Mouse (Mus musculus) lung, postnatal 0 days (tissue): ENCODE data around the gene Raly. TPM values are rescaled to one million over a fixed set of nuclear protein-coding genes. Genes with fewer than 3 reads are reported as not detected.
A peak's percentile ranks its signal among the peaks of the same experiment; 100 is the strongest.

ENCODE experiments used
- ATAC-seq: fragments of 200-750 bp; cut with Nextera tagmentation; 2 replicates; pipeline ENCODE4 v1.8.0; 2017; ENCODE audit warnings: moderate library complexity
- DNase-seq: peaks from one replicate; pipeline ENCODE4 v3.0.0-alpha.2; 2016; ENCODE audit warnings: low spot score
- H3K27ac ChIP-seq: fragments of 300-500 bp; sonication (generic); 2 replicates; pipeline ENCODE4 v1.5.1; 2014; ENCODE audit warnings: antibody characterized with exemption, mild to moderate bottlenecking, low read length, mixed read lengths
- H3K27me3 ChIP-seq: fragments of 300-500 bp; sonication (generic); replicated peaks from 2 replicates; pipeline ENCODE4 v1.6.1; 2014; ENCODE audit warnings: low read length, mixed read lengths; ENCODE audit not compliant: insufficient read depth
- H3K36me3 ChIP-seq: fragments of 300-500 bp; sonication (generic); 2 replicates; pipeline ENCODE4 v1.6.1; 2014; ENCODE audit warnings: low read length, mixed read lengths; ENCODE audit not compliant: insufficient read depth
- H3K4me1 ChIP-seq: fragments of 300-500 bp; sonication (generic); 2 replicates; pipeline ENCODE4 v1.6.1; 2014; ENCODE audit warnings: antibody characterized with exemption, low read depth, low read length, mixed read lengths; ENCODE audit not compliant: insufficient read depth
- H3K4me2 ChIP-seq: fragments of 300-500 bp; sonication (generic); replicated peaks from 2 replicates; pipeline ENCODE4 v1.6.1; 2014; ENCODE audit warnings: low read depth, mild to moderate bottlenecking, low read length, moderate library complexity, mixed read lengths
- H3K4me3 ChIP-seq: fragments of 300-500 bp; sonication (generic); 2 replicates; pipeline ENCODE4 v1.5.1; 2014; ENCODE audit warnings: low read depth, low read length
- H3K9ac ChIP-seq: fragments of 300-500 bp; sonication (generic); replicated peaks from 2 replicates; pipeline ENCODE4 v1.6.1; 2014; ENCODE audit warnings: low read depth, mild to moderate bottlenecking
- H3K9me3 ChIP-seq: fragments of 300-500 bp; sonication (generic); 2 replicates; pipeline ENCODE4 v1.6.1; 2016; ENCODE audit warnings: low read length, mixed read lengths
- CTCF ChIP-seq: IDR thresholded peaks from 2 replicates; pipeline ENCODE4 v1.5.1; 2016; ENCODE audit warnings: antibody characterized with exemption, mild to moderate bottlenecking
- EP300 ChIP-seq: IDR thresholded peaks from 2 replicates; pipeline ENCODE4 v1.6.1; 2016; ENCODE audit warnings: antibody characterized with exemption, mild to moderate bottlenecking, control low read depth
- WGBS: fragments of 180-500 bp; shearing (Covaris S2); extraction: QIAGEN DNeasy Blood & Tissue Kit; methylation state at CpG from one replicate; pipeline ENCODE4 v1.1.7; 2014; 5-methylcytosine and 5-hydroxymethylcytosine counted together
- polyA plus RNA-seq: library from polyadenylated mRNA; unstranded; fragments of >200 nt; fragmentation: Nextera tagmentation; extraction: Ambion mirVana; gene quantifications from 2 replicates; pipeline ENCODE4 v1.2.1, GENCODE M21; 2015

Gene Raly
- polyA plus RNA-seq, 1 experiment from 2014 or later, result 23.7 TPM

DNA sequence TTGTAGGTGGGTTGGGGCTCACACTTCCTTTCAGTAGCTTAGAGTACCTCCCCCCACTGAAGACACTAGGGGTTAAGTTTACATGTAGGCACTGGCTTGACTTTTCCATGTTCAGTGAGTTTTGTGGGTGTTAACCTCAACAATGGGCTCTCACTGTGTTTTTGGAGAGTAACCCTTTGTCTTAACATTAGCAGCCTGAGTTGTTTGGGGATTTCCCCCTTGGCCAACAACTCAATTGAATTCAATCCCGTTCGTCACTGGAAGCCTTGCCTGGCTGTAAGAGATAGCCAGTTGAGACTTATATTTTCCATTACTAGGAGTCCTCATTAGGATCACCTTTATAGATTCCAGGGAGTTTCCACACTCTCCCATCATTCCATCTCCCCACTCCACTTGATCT lies 45.6 kb downstream of the Raly start:
- Histone ChIP-seq H3K27ac (no peak overlapping the region), H3K4me2 (no peak overlapping the region), H3K9me3 (peaks cover 4% of the 10 kb centered on the region; the same call in 1 of the 2 replicates), H3K27me3 (no peaks in the 10 kb centered on the region), H3K4me1 (no peaks in the 10 kb centered on the region), H3K4me3 (no peak overlapping the region), H3K9ac (no peak overlapping the region), H3K36me3 (no peaks in the 10 kb centered on the region)
- WGBS, result 87% methylated on average over 2 of the region's 2 CpGs
- DNase-seq (no peak), ATAC-seq (no peak)
- TF ChIP-seq EP300, result no peak
- no peak for TF ChIP-seq CTCF

- DNase-seq (no peak), ATAC-seq (no peak)
- Histone ChIP-seq H3K27me3 (no peaks in the 10 kb centered on the region), H3K4me1 (no peaks in the 10 kb centered on the region), H3K9ac (no peak overlapping the region), H3K4me3 (no peak overlapping the region), H3K36me3 (no peaks in the 10 kb centered on the region), H3K4me2 (no peak overlapping the region), H3K27ac (no peak overlapping the region), H3K9me3 (no peaks in the 10 kb centered on the region)
- no peak for TF ChIP-seq CTCF
- no peak for TF ChIP-seq EP300
Observed at GRCm38 (mm10) chr2:154848086-154848485, 57.2 kb downstream of the Raly start.

DNA sequence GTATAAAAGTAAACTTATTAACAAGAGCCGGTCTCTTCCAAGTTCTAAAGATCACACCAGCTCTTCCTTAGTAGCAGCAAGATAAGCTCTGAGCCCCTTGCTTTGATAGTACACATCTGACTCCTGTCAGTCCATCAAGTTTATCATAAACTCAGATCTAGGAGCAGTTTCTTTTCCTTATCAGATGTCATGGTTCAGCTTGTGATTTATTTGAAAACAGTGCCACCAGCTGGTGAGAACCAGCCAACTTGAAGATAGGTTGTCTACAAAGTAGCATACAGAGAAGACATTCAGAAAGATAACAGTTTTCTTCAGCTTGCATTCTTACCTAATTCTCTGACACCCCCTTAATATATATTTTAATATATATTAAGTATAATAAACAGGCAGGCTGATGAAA lies 64.5 kb downstream of the Raly start:
- Histone ChIP-seq H3K4me3 (no peak overlapping the region), H3K27me3 (no peaks in the 10 kb centered on the region), H3K36me3 (0 out of 2 replicates have a peak, but pooled peaks cover 5% of the 10 kb centered on the region), H3K4me1 (no peaks in the 10 kb centered on the region), H3K9me3 (no peaks in the 10 kb centered on the region), H3K9ac (no peak overlapping the region), H3K4me2 (no peak overlapping the region), H3K27ac (no peak overlapping the region)
- WGBS, result 59% methylated on average over 1 of the region's 1 CpGs
- ATAC-seq (no peak; the same call in 1 of the 2 replicates), DNase-seq (peak; percentile 82)
- peak; percentile 77 for TF ChIP-seq CTCF
- no peak for TF ChIP-seq EP300

- ATAC-seq, result no peak
- no peak overlapping the region for H3K4me2 ChIP-seq
- 83% methylated on average over 13 of the region's 13 CpGs for WGBS
- H3K9me3 ChIP-seq, result no peaks in the 10 kb centered on the region
- no peak for DNase-seq
- H3K36me3 ChIP-seq, result peaks cover 54% of the 10 kb centered on the region
- H3K27ac ChIP-seq, result no peak overlapping the region
- no peak overlapping the region for H3K9ac ChIP-seq
- H3K4me3 ChIP-seq, result no peak overlapping the region
- H3K4me1 ChIP-seq, result no peaks in the 10 kb centered on the region
- TF ChIP-seq EP300 (no peak), CTCF (no peak)
- no peaks in the 10 kb centered on the region for H3K27me3 ChIP-seq
Observed at GRCm38 (mm10) chr2:154863672-154864071, 72.8 kb downstream of the Raly start.

DNA sequence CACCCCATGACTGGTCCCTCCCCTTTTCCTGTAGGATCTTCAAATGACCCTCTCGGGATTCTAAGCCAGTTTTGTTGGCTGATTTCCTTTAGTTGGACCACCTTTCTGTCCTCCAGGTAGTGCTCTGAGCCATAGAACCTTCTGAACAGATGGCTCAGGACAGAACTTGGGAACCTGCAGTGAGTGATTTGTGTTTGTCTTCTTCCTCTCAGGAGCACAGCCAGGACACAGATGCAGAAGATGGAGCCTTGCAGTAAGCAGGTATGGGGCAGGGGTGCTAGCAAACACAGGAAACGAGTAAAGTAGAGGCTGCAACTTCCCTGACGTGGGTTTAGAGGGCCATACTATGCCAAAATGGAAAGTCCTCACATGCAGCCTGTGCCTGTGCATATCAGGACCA lies 74.8 kb downstream of the Raly start:
- no peak for DNase-seq
- Histone ChIP-seq H3K4me3 (no peak overlapping the region), H3K9me3 (no peaks in the 10 kb centered on the region), H3K36me3 (peaks cover 53% of the 10 kb centered on the region), H3K4me1 (no peaks in the 10 kb centered on the region), H3K27ac (no peak overlapping the region), H3K9ac (no peak overlapping the region), H3K4me2 (no peak overlapping the region), H3K27me3 (no peaks in the 10 kb centered on the region)
- 75% methylated on average over 3 of the region's 3 CpGs for WGBS
- ATAC-seq, result no peak
- TF ChIP-seq CTCF (no peak), EP300 (no peak)

DNA sequence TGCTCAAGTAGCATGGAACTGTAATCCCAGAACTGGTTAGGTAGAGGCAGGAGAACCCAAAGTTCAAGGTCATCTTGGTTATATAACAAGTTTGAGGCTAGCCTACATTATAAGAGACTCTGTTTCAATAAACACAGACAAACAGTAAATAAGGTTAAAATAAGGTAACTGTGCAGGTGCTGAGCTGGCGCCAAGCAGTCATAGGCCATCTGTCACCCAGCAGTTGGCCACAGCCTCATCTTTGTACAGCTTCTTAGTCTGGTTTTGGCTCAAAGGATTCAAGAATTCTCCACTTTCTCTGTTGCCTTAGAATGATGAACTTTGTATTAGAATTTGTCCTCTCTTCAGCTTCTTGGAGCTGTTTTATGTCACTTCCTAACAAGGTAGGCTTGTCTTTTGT lies 77.2 kb downstream of the Raly start:
- Histone ChIP-seq H3K4me2 (no peak overlapping the region), H3K9ac (no peak overlapping the region), H3K4me3 (no peak overlapping the region), H3K4me1 (no peaks in the 10 kb centered on the region), H3K9me3 (no peaks in the 10 kb centered on the region), H3K27ac (no peak overlapping the region), H3K27me3 (no peaks in the 10 kb centered on the region), H3K36me3 (peaks cover 45% of the 10 kb centered on the region)
- TF ChIP-seq EP300, result no peak
- no peak for TF ChIP-seq CTCF
- WGBS, result 93% methylated on average over 1 of the region's 1 CpGs
- ATAC-seq (no peak), DNase-seq (no peak)

GRCm38 (mm10) chr2:154869954-154870641 lies 79.2 kb downstream of the Raly start:
- Histone ChIP-seq H3K27me3 (no peaks in the 10 kb centered on the region), H3K9ac (no peak overlapping the region), H3K36me3 (peaks cover 37% of the 10 kb centered on the region), H3K4me2 (no peak overlapping the region), H3K9me3 (no peaks in the 10 kb centered on the region), H3K4me1 (no peaks in the 10 kb centered on the region), H3K27ac (no peak overlapping the region), H3K4me3 (no peak overlapping the region)
- no peak for TF ChIP-seq EP300
- TF ChIP-seq CTCF, result no peak
- DNase-seq, result no peak
- no peak for ATAC-seq
